Mouse (Mus musculus) hindbrain, embryonic 16.5 days (tissue): Measurements from ENCODE around the gene Spata6. TPM values are rescaled to one million over a fixed set of nuclear protein-coding genes. Genes with fewer than 3 reads are reported as not detected.

Source experiments
- polyA plus RNA-seq: library from polyadenylated mRNA; unstranded; fragments of >200 nt; fragmentation: Nextera tagmentation; extraction: Ambion mirVana; gene quantifications from 2 replicates; pipeline ENCODE4 v1.2.1, GENCODE M21; 2015

Gene Spata6
- polyA plus RNA-seq, 1 experiment from 2014 or later: 16.8 TPM

Other genes with a start within 250 kb of the Spata6 start
- gene Slc5a9, start 182.9 kb downstream of the Spata6 start, polyA plus RNA-seq: not detected in 2 replicates
- not detected in 2 replicates for gene Skint8, start 199.4 kb downstream of the Spata6 start, polyA plus RNA-seq